Mouse (Mus musculus) bone marrow, adult 2 months (tissue): ENCODE measurements at regions not wholly inside any gene's neighbourhood (a gene's known extent, or its start where the extent isn't known, plus 50 kb on each side); places are given as distances from the start of the nearest gene placed in this dataset.

Experiments used
- CTCF ChIP-seq: fragments of 200-500 bp; IDR thresholded peaks from 2 replicates; pipeline ENCODE4 v1.5.1; 2011; ENCODE audit warnings: low read length, control low read depth; ENCODE audit not compliant: control insufficient read depth, insufficient read depth
- POLR2A ChIP-seq: fragments of 200-500 bp; IDR thresholded peaks from 2 replicates; pipeline ENCODE4 v1.6.1; 2011; ENCODE audit warnings: low read depth, mild to moderate bottlenecking, control low read depth, low read length, borderline replicate concordance; ENCODE audit not compliant: control insufficient read depth

DNA sequence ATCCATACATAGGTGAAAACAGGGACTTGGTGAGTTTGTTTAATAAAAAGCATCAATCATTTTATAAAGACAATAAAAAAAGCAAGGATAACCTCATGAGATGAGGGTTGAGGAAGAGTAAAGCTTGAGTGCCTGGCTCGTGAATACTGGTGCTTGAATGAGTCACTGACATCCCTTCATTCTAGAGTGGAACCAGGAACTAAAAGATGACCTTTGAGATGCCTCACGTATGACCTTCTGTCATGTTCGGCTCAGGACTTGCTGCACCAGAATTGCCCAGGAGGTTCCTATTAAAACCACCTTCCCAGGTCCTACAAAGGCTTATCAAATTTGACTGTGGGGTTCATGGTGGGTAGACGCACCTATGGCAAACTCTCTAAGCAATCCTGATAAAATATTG is 61.5 kb upstream of the Elac2 start:
- TF ChIP-seq CTCF = no peak
- TF ChIP-seq POLR2A = no peak
